Mouse (Mus musculus): ENCODE measurements around the gene Gm14851. TPM values are rescaled to one million over a fixed set of nuclear protein-coding genes. Genes with fewer than 3 reads are reported as not detected.
"Not testable (repeated sequence)": the region's sequence is repeated elsewhere in the genome, so short reads cannot be mapped to it uniquely, and the experiment has no call there.

The Gm14851 gene
- polyA plus RNA-seq (2016; fragmentation: Nextera tagmentation; extraction: Ambion mirVana): not detected in 2 replicates

GRCm38 (mm10) chr8:21095950-21096349, at the start of gene Gm14851:
Gene Gm14851, minus strand, starts transcription at chr8:21096050.
- H3K4me3 ChIP-seq; H3K9ac ChIP-seq; H3K27ac ChIP-seq; H3K9me3 ChIP-seq (replicated peaks); H3K27me3 ChIP-seq; H3K4me2 ChIP-seq (replicated peaks); H3K36me3 ChIP-seq; H3K4me1 ChIP-seq; ATAC-seq (ENCODE audit: low FRiP score): not testable (repeated sequence)
- 100% methylated on average over 1 of the region's 2 CpGs for WGBS

GRCm38 (mm10) chr8:21134342-21134741, 38.5 kb upstream of the Gm14851 start, which contains the start of gene Defa30:
Gene Defa30, plus strand, starts transcription at chr8:21134642.
- not testable (repeated sequence) for H3K9ac ChIP-seq; H3K4me2 ChIP-seq (replicated peaks); H3K27me3 ChIP-seq; H3K4me3 ChIP-seq; H3K27ac ChIP-seq; H3K9me3 ChIP-seq (replicated peaks); H3K36me3 ChIP-seq; H3K4me1 ChIP-seq; ATAC-seq (ENCODE audit: low FRiP score)
- 60% methylated on average over 3 of the region's 3 CpGs for WGBS

- ATAC-seq (ENCODE audit: low FRiP score): no peak
- Histone ChIP-seq H3K36me3 (no peaks in the 10 kb centered on the region), H3K27ac (no peak overlapping the region), H3K27me3 (no peaks in the 10 kb centered on the region), H3K9me3 (replicated peaks) (peaks cover 3% of the 10 kb centered on the region; the same call in 1 of the 2 replicates), H3K4me2 (replicated peaks) (no peak overlapping the region), H3K9ac (no peak overlapping the region), H3K4me3 (no peak overlapping the region), H3K4me1 (no peaks in the 10 kb centered on the region)
- WGBS: 42% methylated on average over 4 of the region's 4 CpGs
Observed at GRCm38 (mm10) chr8:21093106-21093505, 2.7 kb downstream of the Gm14851 start.

- H3K27ac ChIP-seq; H3K9ac ChIP-seq; H3K4me2 ChIP-seq (replicated peaks); H3K4me3 ChIP-seq; H3K4me1 ChIP-seq; H3K9me3 ChIP-seq (replicated peaks); ATAC-seq (ENCODE audit: low FRiP score); H3K27me3 ChIP-seq; H3K36me3 ChIP-seq: not testable (repeated sequence)
Observed at GRCm38 (mm10) chr8:21084142-21084541, 11.7 kb downstream of the Gm14851 start, which contains the start of gene Defa25. Gene Defa25, plus strand, starts transcription at chr8:21084442.

- H3K4me3 ChIP-seq; H3K27me3 ChIP-seq; H3K9me3 ChIP-seq (replicated peaks); ATAC-seq (ENCODE audit: low FRiP score); H3K4me2 ChIP-seq (replicated peaks); H3K9ac ChIP-seq; H3K27ac ChIP-seq; H3K36me3 ChIP-seq; H3K4me1 ChIP-seq: not testable (repeated sequence)
- WGBS: 67% methylated on average over 1 of the region's 1 CpGs
Observed at GRCm38 (mm10) chr8:21064738-21065137, 31.1 kb downstream of the Gm14851 start, which contains the start of gene Defa35. Gene Defa35, plus strand, starts transcription at chr8:21065038.

GRCm38 (mm10) chr8:21054747-21055146, 41.1 kb downstream of the Gm14851 start, which contains the start of gene Defa23:
Gene Defa23, plus strand, starts transcription at chr8:21055047.
- H3K36me3 ChIP-seq; H3K9ac ChIP-seq; H3K27me3 ChIP-seq; H3K27ac ChIP-seq; H3K4me3 ChIP-seq; H3K4me1 ChIP-seq; H3K9me3 ChIP-seq (replicated peaks); ATAC-seq (ENCODE audit: low FRiP score); H3K4me2 ChIP-seq (replicated peaks): not testable (repeated sequence)
- no CpG with 5 or more reads among the region's 1 CpGs for WGBS

Other genes with a start within 250 kb of the Gm14851 start
- gene Defb33, start 203.4 kb downstream of the Gm14851 start, polyA plus RNA-seq (2016; fragmentation: Nextera tagmentation; extraction: Ambion mirVana): not detected in 2 replicates
- gene Gm15056, start 193.4 kb downstream of the Gm14851 start, polyA plus RNA-seq (2016; fragmentation: Nextera tagmentation; extraction: Ambion mirVana): not detected in 2 replicates
- gene Gm6040, start 174.0 kb downstream of the Gm14851 start, polyA plus RNA-seq (2016; fragmentation: Nextera tagmentation; extraction: Ambion mirVana): not detected in 2 replicates
- gene AY761185, start 151.3 kb downstream of the Gm14851 start, polyA plus RNA-seq (2016; fragmentation: Nextera tagmentation; extraction: Ambion mirVana): not detected in 2 replicates
- not detected in 2 replicates for gene Defa21, start 70.5 kb downstream of the Gm14851 start, polyA plus RNA-seq (2016; fragmentation: Nextera tagmentation; extraction: Ambion mirVana)
- not detected in 2 replicates for gene Defa23, start 41.0 kb downstream of the Gm14851 start, polyA plus RNA-seq (2016; fragmentation: Nextera tagmentation; extraction: Ambion mirVana)
- not detected in 2 replicates for gene Defa35, start 31.0 kb downstream of the Gm14851 start, polyA plus RNA-seq (2016; fragmentation: Nextera tagmentation; extraction: Ambion mirVana)
- gene Defa25, start 11.6 kb downstream of the Gm14851 start, polyA plus RNA-seq (2016; fragmentation: Nextera tagmentation; extraction: Ambion mirVana): not detected in 2 replicates
- not detected in 2 replicates for gene Defa30, start 38.6 kb upstream of the Gm14851 start, polyA plus RNA-seq (2016; fragmentation: Nextera tagmentation; extraction: Ambion mirVana)
- gene Defa22, start 66.2 kb upstream of the Gm14851 start, polyA plus RNA-seq (2016; fragmentation: Nextera tagmentation; extraction: Ambion mirVana): not detected in 2 replicates
- gene Defa31, start 95.6 kb upstream of the Gm14851 start, polyA plus RNA-seq (2016; fragmentation: Nextera tagmentation; extraction: Ambion mirVana): not detected in 2 replicates
- not detected in 2 replicates for gene Gm15293, start 105.5 kb upstream of the Gm14851 start, polyA plus RNA-seq (2016; fragmentation: Nextera tagmentation; extraction: Ambion mirVana)
- gene Gm15292, start 153.7 kb upstream of the Gm14851 start, polyA plus RNA-seq (2016; fragmentation: Nextera tagmentation; extraction: Ambion mirVana): not detected in 2 replicates
- not detected in 2 replicates for gene Defa27, start 219.5 kb upstream of the Gm14851 start, polyA plus RNA-seq (2016; fragmentation: Nextera tagmentation; extraction: Ambion mirVana)
- not detected in 2 replicates for gene Defa29, start 231.0 kb upstream of the Gm14851 start, polyA plus RNA-seq (2016; fragmentation: Nextera tagmentation; extraction: Ambion mirVana)

Data from hindbrain, embryonic 12.5 days (tissue).